Mouse (Mus musculus): ENCODE results near the gene Bag6.

The Bag6 gene

GRCm38 (mm10) chr17:35134801-35135590 lies at the start of gene Bag6:
Bag6 (plus strand) TSS chr17:35135178.
- peak; percentile 95 for DNase-seq

DNA sequence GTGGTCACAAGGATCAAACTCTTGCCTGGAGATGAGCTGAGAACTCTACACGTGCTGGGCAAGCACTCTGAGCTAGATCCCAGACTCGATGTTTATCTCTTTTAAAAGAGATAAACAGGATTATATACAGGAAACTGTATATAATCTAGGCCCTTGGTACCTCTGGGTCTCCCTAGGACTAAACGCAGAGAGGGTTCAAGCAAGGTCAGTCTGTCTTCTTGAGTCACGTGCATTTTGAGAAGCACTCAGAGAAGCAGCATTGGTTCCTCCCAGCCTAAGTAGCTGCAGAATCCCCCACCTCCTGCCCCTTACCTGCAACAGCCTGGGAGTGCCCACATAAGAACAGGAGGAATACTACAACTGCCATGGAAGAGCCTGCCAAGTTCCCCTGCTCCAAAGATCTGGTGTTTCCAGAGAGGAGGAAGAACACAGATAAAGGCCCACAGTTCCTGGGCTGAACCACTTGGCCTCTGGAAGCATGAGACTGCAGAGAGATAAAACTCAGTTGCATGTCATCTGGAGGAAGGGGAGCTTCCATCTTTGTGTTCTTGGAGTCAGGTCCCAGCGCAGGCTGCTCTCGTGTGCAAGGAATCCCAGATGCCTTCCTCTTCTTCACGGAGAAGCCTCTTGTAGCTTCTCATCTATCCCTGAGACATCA lies 49.6 kb upstream of the Bag6 start, which contains the start of gene Ly6g6f:
TSS of gene Ly6g6f (minus strand) at position 403 of the 658 bp plus-strand sequence.
- DNase-seq = no peak

GRCm38 (mm10) chr17:35088151-35088550 lies 46.8 kb upstream of the Bag6 start:
- DNase-seq = no peak

DNA sequence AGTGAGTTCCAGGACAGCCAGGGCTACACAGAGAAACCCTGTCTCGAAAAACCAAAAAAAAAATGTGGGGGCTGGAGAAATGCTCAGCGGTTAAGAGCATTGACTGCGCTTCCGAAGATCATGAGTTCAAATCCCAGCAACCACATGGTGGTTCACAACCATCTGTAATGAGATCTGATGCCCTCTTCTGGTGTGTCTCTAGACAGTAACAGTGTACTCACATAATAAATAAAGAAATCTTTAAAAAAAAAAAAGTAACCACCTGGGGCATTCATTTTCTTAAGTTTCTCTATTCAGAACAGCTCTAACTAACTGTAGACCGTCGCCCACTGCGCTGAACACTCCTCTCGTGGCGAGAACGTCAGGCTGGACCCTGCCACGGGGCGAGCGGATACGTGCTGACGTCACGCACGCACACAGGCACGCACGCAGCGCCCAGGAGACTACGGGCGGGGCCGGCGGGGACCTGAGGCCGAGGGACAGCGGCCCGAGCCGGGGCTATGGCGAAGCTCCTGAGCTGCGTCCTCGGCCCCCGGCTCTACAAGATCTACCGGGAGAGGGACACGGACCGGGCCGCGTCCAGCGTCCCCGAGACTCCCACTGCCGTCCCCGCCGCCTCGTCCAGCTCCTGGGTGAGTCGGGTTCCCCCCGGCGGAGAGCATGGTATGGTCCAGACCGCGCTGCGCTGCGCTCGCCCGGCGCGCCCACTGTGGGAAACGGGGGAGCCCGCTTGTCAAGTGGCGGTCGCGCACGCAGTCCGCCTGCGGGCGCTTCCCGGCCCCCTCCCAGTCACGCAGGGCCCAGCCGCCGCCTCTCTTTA lies 45.9 kb upstream of the Bag6 start, which contains the start of gene Abhd16a:
TSS of gene Abhd16a (plus strand) at position 439 of the 820 bp plus-strand sequence.
- DNase-seq = peak; percentile 96 to 97

DNA sequence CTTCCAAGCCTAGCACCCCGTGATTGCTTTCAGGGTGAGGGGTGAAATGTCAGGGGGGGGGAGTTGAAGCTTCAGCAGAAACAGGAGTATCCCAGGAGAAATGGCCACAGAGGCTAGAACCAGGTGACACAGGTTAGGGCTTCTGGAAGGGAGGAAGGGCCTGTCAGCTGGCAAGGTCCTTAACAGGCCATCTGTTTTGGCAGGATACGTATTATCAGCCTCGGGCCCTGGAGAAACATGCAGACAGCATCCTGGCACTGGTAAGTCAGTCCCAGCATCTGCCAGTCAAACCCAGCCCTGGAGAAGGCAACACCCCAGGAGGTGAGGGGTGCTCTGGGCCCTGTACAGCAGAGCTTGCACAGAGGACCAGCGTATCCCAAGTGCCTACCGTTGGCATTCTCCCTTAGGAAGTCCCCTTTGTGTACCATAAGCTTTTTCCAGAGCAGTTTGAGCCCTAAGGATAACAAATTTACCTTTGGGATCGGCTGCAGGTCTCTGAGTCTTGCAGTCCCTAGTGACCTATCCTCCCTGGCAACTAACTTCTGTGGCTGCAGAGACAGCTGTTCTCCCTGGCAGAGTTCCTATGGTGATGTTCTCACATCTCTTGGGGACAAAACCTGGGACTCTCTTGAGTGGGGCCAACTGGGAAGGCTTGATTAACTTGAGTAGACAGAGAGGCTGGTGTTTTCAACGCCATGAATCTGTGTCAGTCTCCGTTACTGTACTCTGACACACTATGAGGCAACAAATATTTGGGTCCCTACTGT lies 44.6 kb upstream of the Bag6 start:
- DNase-seq = no peak

DNA sequence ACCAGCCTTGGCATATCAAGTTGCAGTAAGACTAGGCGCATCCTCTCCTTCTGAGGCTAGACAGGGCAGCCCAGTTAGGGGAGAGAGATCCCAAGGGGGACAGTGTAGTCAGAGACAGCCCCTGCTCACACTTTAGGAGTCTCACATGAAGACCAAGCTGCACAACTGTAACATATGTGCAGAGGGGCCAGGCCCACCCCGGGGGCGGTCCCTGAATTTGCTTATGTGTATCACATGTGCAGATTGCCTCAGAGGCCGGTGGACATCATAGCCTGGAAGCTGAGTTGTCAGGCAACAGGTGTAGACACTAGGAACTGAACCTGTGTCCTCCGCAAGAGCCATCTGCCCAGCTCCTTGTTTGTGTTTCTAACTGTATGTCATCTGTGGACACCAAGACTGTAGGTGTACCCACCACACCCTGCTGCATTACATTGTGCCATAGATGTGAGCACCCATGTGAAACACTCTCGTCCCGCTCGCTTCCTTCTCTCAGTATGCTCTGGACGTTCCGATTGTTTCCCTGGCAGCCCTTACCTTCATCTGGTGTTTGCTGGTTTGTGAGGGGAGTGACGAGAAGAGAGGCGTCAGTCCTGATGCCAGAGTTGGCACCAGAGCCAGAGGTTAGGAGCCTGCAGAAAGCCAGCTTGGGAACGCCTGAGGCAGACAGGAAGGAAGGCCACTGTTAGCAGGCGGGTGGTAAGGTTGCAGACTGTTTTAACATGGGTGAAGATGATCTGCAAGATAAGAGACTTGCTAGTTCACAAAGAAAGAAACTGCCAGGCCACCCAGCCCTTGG lies 42.4 kb upstream of the Bag6 start:
- peak in 1 of 2 experiments; percentile 55 for DNase-seq

- DNase-seq = no peak
These were observed 40.3 kb upstream of the Bag6 start for GRCm38 (mm10) chr17:35094475-35095365.

- no peak for DNase-seq
These were observed 38.4 kb upstream of the Bag6 start for GRCm38 (mm10) chr17:35096597-35096996.

GRCm38 (mm10) chr17:35097164-35097655 lies 37.8 kb upstream of the Bag6 start:
- DNase-seq = peak; percentile 20 to 39

DNA sequence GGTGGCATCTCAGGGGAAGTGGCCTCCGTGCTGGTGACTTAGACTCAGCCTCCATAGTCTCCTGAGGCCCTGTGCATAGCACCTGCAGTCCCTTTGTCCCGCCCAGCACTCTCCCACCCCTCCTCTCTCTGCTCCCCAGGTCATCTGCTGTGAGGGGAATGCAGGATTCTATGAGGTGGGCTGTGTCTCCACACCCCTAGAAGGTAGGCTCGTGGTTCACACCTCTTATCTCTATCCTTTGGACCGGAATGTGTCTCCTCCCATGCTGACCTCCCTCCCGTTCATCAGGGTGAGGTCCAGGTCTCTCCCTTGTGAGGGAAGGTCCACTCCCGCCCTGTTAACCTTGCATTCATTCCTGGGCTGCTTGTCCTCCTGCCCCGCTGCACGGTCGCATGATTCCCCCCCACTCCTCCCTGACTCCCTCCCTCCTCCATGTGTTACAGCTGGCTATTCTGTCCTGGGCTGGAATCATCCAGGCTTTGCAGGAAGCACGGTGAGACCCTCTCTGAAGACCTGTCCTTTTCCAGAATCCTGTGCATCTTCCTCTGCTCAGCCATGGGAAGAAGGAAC lies 34.7 kb upstream of the Bag6 start:
- no peak for DNase-seq

DNA sequence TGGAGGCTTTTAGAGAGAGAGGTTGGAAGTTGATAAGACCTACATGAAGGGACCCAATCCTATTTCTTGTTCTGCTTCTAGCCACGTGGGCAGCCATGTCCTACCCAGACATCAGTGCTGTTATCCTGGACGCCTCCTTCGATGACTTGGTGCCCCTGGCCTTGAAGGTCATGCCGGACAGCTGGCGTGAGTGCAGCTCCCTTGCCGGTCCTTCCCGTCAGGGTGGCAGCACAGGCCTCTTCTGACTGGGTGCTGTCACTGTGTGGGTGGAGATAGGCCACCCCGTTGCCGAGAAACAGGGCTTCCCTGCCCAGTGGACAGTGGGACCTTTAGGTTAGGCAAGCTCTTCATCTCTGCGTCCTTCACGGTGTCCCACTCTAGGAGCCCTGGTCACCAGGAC lies 33.8 kb upstream of the Bag6 start:
- DNase-seq = no peak

DNA sequence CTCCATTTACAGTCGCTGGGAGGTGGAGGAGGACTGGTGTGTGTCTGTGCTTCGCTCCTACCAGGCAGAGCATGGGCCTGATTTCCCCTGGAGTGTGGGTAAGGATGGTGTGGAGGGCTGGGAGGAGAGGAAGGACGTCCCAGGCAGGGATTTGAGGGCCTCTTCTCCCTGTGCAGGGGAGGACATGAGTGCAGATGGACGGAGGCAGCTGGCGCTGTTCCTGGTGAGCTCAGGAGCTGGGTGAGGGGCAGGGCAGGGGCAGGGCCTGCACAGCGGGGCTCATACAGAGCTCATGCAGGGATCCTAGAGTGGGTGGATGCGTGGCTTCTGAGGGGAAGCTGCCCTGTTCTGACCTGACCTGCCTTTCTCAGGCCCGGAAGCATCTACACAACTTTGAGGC lies 32.7 kb upstream of the Bag6 start:
- DNase-seq = no peak

GRCm38 (mm10) chr17:35103221-35103690 lies 31.7 kb upstream of the Bag6 start:
- no peak for DNase-seq

GRCm38 (mm10) chr17:35104079-35104478 lies 30.9 kb upstream of the Bag6 start:
- no peak for DNase-seq

- DNase-seq = no peak
These were observed 30.2 kb upstream of the Bag6 start for GRCm38 (mm10) chr17:35104754-35105153.

DNA sequence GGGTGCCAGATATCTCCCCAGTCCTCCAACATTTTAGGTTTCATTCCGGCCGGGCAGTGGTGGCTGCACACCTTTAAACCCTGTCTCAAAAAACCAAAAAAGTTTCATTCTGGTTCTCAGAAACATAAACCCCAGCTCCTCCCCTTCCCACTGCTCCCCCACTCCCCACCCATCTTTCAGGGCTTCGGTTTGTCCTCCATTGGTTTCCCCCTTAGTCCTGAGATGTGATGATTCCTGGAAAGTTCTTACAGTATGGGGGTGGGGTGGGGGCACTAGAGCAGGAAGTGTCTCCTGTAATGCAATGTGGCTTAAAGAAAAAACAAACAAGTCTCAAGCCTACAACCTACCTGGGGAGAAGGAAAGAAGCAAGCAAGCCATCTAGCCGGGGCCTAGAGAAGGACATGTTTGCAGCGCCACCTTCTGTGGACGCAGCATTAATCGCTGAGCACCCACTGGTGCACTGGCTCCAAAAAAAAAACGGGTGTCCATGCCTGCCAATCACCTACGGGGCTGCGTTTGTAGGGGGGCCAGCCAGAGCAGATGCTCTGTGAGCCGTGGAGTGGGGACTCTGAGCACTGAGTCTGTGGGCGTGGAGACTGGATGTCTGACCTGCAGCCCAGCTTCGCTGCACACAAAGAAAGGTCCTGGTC lies 29.1 kb upstream of the Bag6 start:
- DNase-seq = peak; percentile 50 to 52

- no peak for DNase-seq
These were observed 28.5 kb upstream of the Bag6 start for GRCm38 (mm10) chr17:35106522-35106921.

GRCm38 (mm10) chr17:35108097-35108496 lies 26.9 kb upstream of the Bag6 start, which contains the start of gene Ly6g5c:
Ly6g5c (plus strand) TSS chr17:35108279.
- DNase-seq = no peak

DNA sequence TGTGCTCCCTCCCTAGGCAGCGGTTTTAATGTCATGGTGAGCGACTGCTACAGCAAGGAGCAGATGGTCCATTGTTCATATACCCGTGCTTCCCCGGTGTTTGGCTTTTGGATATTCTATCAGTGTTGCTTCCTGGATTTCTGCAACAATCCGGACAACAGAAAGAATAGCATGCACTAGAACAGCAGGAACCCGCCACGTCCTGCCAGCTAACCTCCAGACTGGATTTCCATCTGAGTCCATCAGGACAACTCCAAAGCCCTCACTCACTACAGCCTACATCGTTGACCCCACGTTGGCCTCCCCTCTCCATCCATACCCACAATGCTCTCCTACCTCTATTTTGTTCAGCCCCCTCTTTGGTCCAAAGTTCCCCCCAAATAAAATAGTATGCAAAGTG lies 23.2 kb upstream of the Bag6 start:
- no peak for DNase-seq
